Mouse (Mus musculus) hindbrain, embryonic 12.5 days (tissue): Measurements from ENCODE around the gene Tuba4a. TPM values are rescaled to one million over a fixed set of nuclear protein-coding genes. Genes with fewer than 3 reads are reported as not detected.

ENCODE experiments used
- ATAC-seq: fragments of 200-750 bp; cut with Nextera tagmentation; 2 replicates; pipeline ENCODE4 v1.8.0; 2017; ENCODE audit warnings: moderate TSS enrichment; ENCODE audit not compliant: low FRiP score
- H3K27ac ChIP-seq: fragments of 300-500 bp; sonication (generic); 2 replicates; pipeline ENCODE4 v1.5.1; 2016; ENCODE audit warnings: mild to moderate bottlenecking
- H3K27me3 ChIP-seq: fragments of 300-500 bp; sonication (generic); 2 replicates; pipeline ENCODE4 v1.6.1; 2016; ENCODE audit warnings: mild to moderate bottlenecking
- H3K36me3 ChIP-seq: fragments of 300-500 bp; sonication (generic); 2 replicates; pipeline ENCODE4 v1.6.1; 2016; ENCODE audit warnings: mild to moderate bottlenecking
- H3K4me1 ChIP-seq: fragments of 300-500 bp; sonication (generic); 2 replicates; pipeline ENCODE4 v1.6.1; 2016
- H3K4me2 ChIP-seq: fragments of 300-500 bp; sonication (generic); replicated peaks from 2 replicates; pipeline ENCODE4 v1.6.1; 2016; ENCODE audit warnings: mild to moderate bottlenecking
- H3K4me3 ChIP-seq: fragments of 300-500 bp; sonication (generic); 2 replicates; pipeline ENCODE4 v1.5.1; 2016; ENCODE audit warnings: mild to moderate bottlenecking
- H3K9ac ChIP-seq: fragments of 300-500 bp; sonication (generic); 2 replicates; pipeline ENCODE4 v1.6.1; 2016; ENCODE audit warnings: mild to moderate bottlenecking, moderate library complexity
- H3K9me3 ChIP-seq: fragments of 300-500 bp; sonication (generic); replicated peaks from 2 replicates; pipeline ENCODE4 v1.6.1; 2016; ENCODE audit warnings: mild to moderate bottlenecking
- WGBS: fragments of 180-500 bp; shearing (Covaris S2); methylation state at CpG from one replicate; pipeline ENCODE4 v1.1.7; 2016; 5-methylcytosine and 5-hydroxymethylcytosine counted together
- microRNA-seq: library from miRNA; unstranded; fragments of <30 nt; microRNA quantifications from one replicate; pipeline ENCODE4, GENCODE M21; 2017
- polyA plus RNA-seq: library from polyadenylated mRNA; unstranded; fragments of >200 nt; fragmentation: Nextera tagmentation; extraction: Ambion mirVana; gene quantifications from 2 replicates; pipeline ENCODE4 v1.2.1, GENCODE M21; 2016

The Tuba4a gene
- polyA plus RNA-seq, 1 experiment from 2014 or later, result 10.3 TPM

DNA sequence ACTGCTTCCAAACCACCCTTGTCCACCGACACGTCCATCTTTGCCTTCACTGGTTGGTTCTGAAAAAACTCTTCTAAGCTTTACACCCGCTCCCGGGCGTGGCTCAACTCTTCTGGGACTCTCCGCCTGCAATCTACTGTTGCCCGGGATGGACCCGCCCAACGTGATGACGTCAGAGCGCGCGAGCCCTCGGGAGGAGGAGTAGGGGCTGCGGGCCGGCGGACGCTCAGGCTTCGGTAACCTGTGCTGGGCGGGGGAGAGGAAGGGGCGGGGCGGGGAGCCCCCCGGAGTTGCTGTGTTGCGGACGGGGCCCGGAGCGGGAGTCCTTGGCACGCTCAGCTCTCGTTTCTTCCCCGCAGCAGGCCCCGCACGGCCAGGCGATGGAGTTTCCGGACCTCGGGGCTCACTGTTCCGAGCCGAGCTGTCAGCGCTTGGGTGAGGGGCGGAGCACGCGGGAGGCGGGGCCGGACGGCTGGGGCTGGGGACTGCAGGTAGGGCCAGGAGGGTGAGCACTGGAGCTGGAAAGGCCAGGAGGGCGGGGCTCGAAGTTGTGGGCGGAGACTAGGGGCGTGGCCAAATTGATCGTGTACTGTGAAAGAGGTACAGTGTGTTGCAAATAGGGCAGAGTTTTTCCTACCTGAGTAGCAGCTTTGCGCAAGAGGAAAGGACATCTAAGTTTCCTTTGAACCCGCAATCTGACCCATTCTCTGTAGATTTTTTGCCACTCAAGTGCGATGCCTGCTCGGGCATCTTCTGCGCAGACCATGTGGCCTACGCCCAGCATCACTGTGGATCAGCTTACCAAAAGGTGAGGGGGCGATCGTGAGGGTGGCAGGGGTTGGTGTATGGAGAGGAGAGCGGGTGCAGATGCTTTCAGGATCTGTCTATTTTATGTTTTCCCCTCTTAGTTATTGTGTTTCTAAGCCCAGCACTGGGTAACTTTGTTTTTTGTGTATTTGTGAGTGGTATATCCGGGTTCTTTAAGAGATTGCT, 50.9 kb downstream of the Tuba4a start, which contains the start of gene Zfand2b:
Gene Zfand2b, plus strand, starts transcription at position 175 of the 993 bp plus-strand sequence.
- H3K27me3 ChIP-seq, result no peaks in the 10 kb centered on the region
- peak within 1 kb of the TSS; percentile 71 for H3K4me2 ChIP-seq
- peak; percentile 97 for ATAC-seq
- no peaks in the 10 kb centered on the region for H3K9me3 ChIP-seq
- peak within 1 kb of the TSS; percentile 86 for H3K27ac ChIP-seq
- peak within 1 kb of the TSS; percentile 63 for H3K4me3 ChIP-seq
- peak within 1 kb of the TSS; percentile 68 for H3K9ac ChIP-seq
- H3K4me1 ChIP-seq, result peaks cover 11% of the 10 kb centered on the region
- under 1% methylated on average over 57 of the region's 59 CpGs for WGBS
- H3K36me3 ChIP-seq, result peaks cover 35% of the 10 kb centered on the region

DNA sequence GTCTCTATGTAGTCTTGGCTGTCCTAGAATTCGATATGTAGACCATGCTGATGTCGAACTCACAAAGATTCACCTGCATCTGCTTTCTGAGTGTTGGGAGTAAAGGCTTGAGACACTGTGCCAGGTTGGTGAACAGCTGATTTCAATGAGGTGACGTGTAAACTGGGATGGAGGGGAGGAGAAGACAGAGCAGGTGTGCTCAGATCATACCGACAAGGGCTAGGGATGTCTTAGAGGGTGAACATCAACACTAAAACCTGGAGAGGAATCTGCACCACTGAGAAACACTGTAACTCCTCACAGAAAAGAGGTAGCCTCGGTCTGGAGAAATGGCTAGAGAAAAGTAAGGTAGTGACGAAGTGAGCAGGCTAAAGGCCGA, 51.6 kb downstream of the Tuba4a start:
- Histone ChIP-seq H3K4me2 (peak overlapping the region; percentile 71), H3K9me3 (no peaks in the 10 kb centered on the region), H3K27me3 (no peaks in the 10 kb centered on the region), H3K9ac (peak overlapping the region; percentile 41), H3K4me1 (peaks cover 11% of the 10 kb centered on the region), H3K4me3 (peak overlapping the region; percentile 63), H3K27ac (peak overlapping the region; percentile 36; the same call in 1 of the 2 replicates), H3K36me3 (peaks cover 29% of the 10 kb centered on the region)
- peak; percentile 46 for ATAC-seq
- WGBS, result 8% methylated on average over 7 of the region's 7 CpGs

Small RNA genes lying within 50 kb of the gene (microRNA-seq; reads per million reads assigned to microRNA genes)
- not detected for gene Gm27943

Other genes starting within 250 kb of the Tuba4a start
- gene Nhej1, start 94.7 kb downstream of the Tuba4a start, polyA plus RNA-seq, result 10.5 and 12.8 TPM in 2 replicates
- gene Slc23a3, start 86.0 kb downstream of the Tuba4a start, polyA plus RNA-seq, result 0.10 TPM in 1 of 2 replicates, not detected in the other
- 66.4 and 67.0 TPM in 2 replicates for gene Cnppd1, start 77.2 kb downstream of the Tuba4a start, polyA plus RNA-seq
- 81.6 and 83.1 TPM in 2 replicates for gene Retreg2, start 77.1 kb downstream of the Tuba4a start, polyA plus RNA-seq
- gene Zfand2b, start 51.2 kb downstream of the Tuba4a start, polyA plus RNA-seq, result 37.6 and 38.8 TPM in 2 replicates
- gene Abcb6, start 39.5 kb downstream of the Tuba4a start, polyA plus RNA-seq, result 37.9 and 41.3 TPM in 2 replicates
- gene Ankzf1, start 27.7 kb downstream of the Tuba4a start, polyA plus RNA-seq, result 24.1 and 25.6 TPM in 2 replicates
- gene Atg9a, start 27.7 kb downstream of the Tuba4a start, polyA plus RNA-seq, result 38.4 and 43.7 TPM in 2 replicates
- 21.2 and 26.3 TPM in 2 replicates for gene Glb1l, start 9.1 kb downstream of the Tuba4a start, polyA plus RNA-seq
- 125 and 130 TPM in 2 replicates for gene Stk16, start 9.0 kb downstream of the Tuba4a start, polyA plus RNA-seq
- not detected in 2 replicates for gene A630095N17Rik, start 12.2 kb upstream of the Tuba4a start, polyA plus RNA-seq
- 54.6 and 55.2 TPM in 2 replicates for gene Dnajb2, start 16.5 kb upstream of the Tuba4a start, polyA plus RNA-seq
- gene Ptprn, start 44.6 kb upstream of the Tuba4a start, polyA plus RNA-seq, result 11.7 and 12.6 TPM in 2 replicates
- gene Resp18, start 58.5 kb upstream of the Tuba4a start, polyA plus RNA-seq, result 50.0 and 56.8 TPM in 2 replicates
- gene Dnpep, start 98.1 kb upstream of the Tuba4a start, polyA plus RNA-seq, result 173 and 175 TPM in 2 replicates
- gene Des, start 140.5 kb upstream of the Tuba4a start, polyA plus RNA-seq, result 2.3 and 10.5 TPM in 2 replicates
- gene Speg, start 155.4 kb upstream of the Tuba4a start, polyA plus RNA-seq, result 19.1 and 19.7 TPM in 2 replicates
- gene Gmppa, start 216.1 kb upstream of the Tuba4a start, polyA plus RNA-seq, result 73.1 and 74.1 TPM in 2 replicates
- 18.3 and 19.0 TPM in 2 replicates for gene Asic4, start 230.6 kb upstream of the Tuba4a start, polyA plus RNA-seq